Mouse (Mus musculus) fat pad, adult 2 months (tissue): Measurements from ENCODE around the gene Rabl3.

Source experiments
- DNase-seq: peaks from one replicate; pipeline ENCODE4 v3.0.0-alpha.2; 2011; ENCODE audit warnings: low read depth, low spot score; ENCODE audit errors: extremely low read depth

The Rabl3 gene

DNA sequence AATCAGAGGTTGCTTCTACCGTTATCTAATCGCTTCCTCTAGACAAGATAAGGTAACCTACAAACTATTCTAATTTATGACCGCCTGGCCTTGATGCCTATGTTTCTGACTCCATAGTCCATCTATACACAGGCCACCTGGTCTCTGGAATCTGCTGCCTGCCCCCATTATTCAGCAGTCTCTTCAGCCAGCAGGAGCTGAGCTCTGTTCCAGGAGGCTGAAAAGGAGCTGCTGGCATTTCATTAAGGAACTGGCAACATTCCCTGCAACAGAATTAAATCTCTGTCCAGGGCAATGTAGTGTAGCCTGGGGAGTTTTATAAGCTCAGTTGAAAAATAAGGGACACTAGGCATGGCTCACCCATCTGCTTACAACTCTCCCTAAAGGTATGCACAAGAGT, 51.2 kb downstream of the Rabl3 start:
- DNase-seq: no peak

DNA sequence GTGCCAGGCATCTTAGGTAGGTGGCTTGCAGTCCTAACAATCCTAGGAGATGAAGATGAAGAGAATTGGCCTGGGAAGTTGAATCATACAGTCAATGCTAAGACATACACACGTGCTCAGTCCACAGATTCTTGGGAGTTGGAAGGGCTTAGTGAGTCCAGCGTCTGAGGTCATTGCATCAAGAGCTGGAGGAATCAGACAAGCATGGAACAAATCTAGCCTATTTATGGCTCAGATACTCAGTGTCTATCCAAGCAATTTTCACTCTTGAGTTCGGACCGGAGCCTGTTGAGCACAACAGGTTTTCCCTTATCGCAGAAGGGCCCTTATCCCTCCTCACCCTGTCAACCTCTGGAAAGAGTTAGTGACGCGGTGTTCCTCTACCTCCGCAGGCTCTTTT, 51.9 kb downstream of the Rabl3 start:
- no peak for DNase-seq

- DNase-seq: no peak
Observed at GRCm38 (mm10) chr16:37597412-37597811, 57.7 kb downstream of the Rabl3 start.

DNA sequence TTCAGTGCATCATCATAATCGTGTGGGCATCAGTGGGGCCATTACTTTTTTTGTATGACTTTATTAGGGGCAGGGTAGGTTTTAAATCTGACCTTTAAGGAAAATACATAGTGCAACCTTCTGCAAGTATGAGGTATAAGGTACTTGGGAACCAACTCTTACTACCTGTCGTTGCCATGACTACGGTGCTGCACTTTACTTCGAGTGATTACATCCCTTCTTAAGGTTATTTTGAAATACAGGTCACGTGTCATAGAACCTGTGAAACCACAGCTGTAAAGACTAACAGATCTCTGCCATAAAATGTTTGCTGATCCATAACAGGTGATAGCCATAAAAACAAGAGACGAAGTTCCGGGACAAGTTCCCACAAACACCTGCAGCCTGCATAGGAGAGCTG, 58.8 kb downstream of the Rabl3 start:
- DNase-seq: no peak

DNA sequence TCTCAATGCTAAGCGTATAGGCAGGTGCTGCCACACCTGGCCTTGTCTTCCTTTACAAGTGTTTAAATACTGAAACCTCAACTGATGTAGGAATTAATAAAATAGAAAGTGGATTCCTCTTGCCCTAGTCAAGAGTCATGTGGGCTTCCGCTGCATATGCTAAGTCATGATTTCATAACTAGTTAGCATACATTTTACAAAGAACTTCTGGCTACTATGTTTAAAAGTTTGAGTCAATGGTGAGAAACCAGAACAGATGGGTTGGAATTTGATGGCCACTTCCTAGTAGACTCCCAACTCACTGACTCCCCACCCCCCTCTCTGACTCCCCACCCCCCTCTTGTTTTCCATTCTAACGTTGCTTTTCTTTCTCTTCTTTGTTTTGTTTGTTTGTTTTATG, 59.6 kb downstream of the Rabl3 start:
- DNase-seq: no peak

- DNase-seq: no peak
Observed at GRCm38 (mm10) chr16:37603431-37603830, 63.7 kb downstream of the Rabl3 start.

- no peak for DNase-seq
Observed at GRCm38 (mm10) chr16:37604243-37604642, 64.6 kb downstream of the Rabl3 start.

DNA sequence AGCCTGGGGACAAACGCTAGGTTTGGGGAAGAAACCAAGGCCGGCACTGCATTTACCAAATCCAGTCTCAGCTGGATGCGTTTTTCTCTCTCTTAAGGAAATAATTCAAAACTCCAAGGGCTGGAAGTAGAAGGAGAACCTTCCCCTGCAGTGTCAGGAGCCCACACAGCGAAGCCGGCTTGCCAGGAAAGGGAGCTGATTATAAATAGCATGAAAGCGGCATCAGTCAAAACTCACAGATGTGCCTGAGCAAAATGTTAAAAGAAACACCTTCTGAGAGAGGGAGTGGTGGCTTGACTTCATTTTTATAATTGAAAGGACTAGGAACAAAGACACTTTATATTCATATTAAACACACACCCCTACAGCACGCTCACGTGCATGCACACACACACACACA, 70.6 kb downstream of the Rabl3 start:
- no peak for DNase-seq

DNA sequence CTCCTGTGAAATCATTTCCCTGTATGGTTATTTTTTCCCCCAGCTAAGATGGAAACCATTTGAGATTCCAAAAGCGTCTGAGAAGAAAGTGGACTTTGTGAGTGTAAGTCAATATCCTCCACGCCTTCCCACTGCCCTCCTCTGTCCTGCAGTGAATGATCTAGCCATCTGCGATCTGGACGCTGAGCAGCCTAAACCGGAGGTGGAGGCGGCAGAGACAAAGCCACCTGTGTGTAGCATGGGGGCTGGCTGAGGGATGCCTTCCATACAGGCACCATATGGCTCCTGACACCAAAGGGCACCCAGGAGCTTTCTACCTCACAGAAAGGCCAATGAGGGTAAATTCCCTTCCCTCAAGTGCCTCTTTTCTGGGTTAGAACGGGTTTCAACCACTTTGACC, 71.4 kb downstream of the Rabl3 start:
- no peak for DNase-seq

DNA sequence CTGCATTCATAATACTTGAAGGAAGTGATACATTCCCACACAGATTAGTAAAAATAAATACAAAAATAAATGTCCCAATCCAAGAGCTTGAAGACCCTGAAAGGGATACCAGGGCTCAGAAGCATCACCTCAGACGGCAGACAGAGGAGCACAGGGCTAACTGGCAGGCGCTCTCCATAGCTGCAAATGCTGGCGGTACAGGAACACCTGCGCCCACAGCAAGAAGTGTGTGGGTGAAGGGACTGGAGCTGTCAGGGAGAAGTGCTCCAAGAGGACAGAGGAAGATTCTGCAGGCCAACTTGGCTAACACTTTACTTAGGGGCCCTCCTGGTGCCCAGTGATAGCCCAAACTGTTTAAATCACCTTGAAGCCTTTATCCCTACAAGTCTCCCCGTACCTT, 72.3 kb downstream of the Rabl3 start:
- no peak for DNase-seq

DNA sequence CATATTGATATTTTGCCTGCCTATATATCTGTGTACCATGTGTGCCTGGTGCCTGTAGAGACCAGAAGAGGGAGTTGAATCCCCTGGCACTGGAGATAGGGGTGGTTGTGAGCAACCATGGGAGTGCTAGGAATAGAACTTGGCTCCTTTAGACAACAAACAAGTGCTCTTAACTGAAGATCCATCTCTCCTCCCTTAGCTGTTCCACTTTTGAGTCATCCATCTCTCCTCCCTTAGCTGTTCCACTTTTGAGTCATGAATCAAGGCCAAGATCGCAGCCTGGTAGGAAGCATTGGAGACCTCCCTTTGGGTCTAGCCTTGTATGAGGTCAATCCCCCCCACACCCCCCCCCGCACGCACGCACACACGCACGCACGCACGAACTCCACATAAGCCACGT, 74.9 kb downstream of the Rabl3 start:
- DNase-seq: no peak

DNA sequence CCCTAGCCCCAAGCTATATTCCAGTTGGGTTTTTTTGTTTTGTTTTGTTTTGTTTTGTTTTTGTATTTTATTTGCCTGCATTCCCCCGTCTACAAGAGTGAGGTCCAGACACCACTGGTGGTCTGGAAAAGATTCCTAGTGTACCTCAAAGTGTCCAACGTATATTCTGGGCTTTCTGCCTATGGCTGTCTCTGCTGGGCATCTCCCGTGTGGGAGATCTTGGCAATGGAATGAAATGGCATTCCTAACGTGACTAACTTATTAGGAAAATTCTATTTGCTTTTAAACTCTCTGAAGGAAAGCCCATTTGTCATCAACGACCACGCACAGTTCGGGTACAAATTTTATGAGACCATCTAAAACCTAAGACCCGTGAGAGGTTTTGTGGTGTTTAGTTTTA, 75.7 kb downstream of the Rabl3 start:
- no peak for DNase-seq

- no peak for DNase-seq
Observed at GRCm38 (mm10) chr16:37616104-37616503, 76.4 kb downstream of the Rabl3 start.

DNA sequence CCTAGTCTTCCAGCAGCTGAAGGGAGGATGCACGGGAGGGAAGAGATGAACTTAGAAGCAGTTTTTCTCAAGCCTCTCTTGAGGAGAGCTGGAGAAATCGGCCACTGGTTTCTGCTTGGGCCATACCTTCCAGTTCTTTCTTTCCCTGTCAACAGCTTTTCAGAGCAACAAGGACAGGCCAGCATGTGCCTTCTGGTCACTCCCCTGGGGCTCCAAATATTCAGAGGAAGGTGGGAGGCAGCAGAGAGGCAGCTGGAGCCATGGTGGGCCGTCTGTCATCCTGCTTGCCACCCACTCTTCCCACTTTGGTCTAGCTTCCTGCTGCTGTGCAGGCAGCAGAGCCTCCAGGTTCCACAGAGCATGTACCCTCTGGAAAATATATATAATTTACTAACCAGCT, 78.0 kb downstream of the Rabl3 start:
- no peak for DNase-seq
